Mouse (Mus musculus) gonadal fat pad, adult 2 months (tissue): ENCODE data around the gene Ubxn6. TPM values are rescaled to one million over a fixed set of nuclear protein-coding genes. Genes with fewer than 3 reads are reported as not detected.
"Not testable (repeated sequence)": the region's sequence is repeated elsewhere in the genome, so short reads cannot be mapped to it uniquely, and the experiment has no call there.

Experiments used
- DNase-seq: peaks from one replicate; pipeline ENCODE4 v3.0.0-alpha.2; 2012; ENCODE audit warnings: low read depth
- polyA plus RNA-seq: library from polyadenylated mRNA; depleted of rRNA; stranded (reverse); fragments of >200 nt; gene quantifications from 2 replicates; pipeline ENCODE4 v1.2.3, GENCODE M21; 2012

The Ubxn6 gene
- polyA plus RNA-seq, 1 experiment: 112 TPM

GRCm38 (mm10) chr17:56102158-56102557 lies 27.3 kb upstream of the Ubxn6 start:
- DNase-seq: no peak

GRCm38 (mm10) chr17:56100811-56101210 lies 26.0 kb upstream of the Ubxn6 start:
- no peak for DNase-seq

- no peak for DNase-seq
Observed at GRCm38 (mm10) chr17:56098711-56099572, 24.1 kb upstream of the Ubxn6 start.

GRCm38 (mm10) chr17:56098180-56098579 lies 23.4 kb upstream of the Ubxn6 start:
- no peak for DNase-seq

GRCm38 (mm10) chr17:56096883-56097282 lies 22.1 kb upstream of the Ubxn6 start:
- no peak for DNase-seq

- DNase-seq: peak; percentile 96
Observed at GRCm38 (mm10) chr17:56092794-56093193, 18.0 kb upstream of the Ubxn6 start.

GRCm38 (mm10) chr17:56092312-56092711 lies 17.5 kb upstream of the Ubxn6 start:
- DNase-seq: no peak

- no peak for DNase-seq
Observed at GRCm38 (mm10) chr17:56080781-56081585, 6.2 kb upstream of the Ubxn6 start.

- DNase-seq: no peak
Observed at GRCm38 (mm10) chr17:56079921-56080320, 5.1 kb upstream of the Ubxn6 start.

- peak; percentile 98 for DNase-seq
Observed at GRCm38 (mm10) chr17:56078880-56079795, 4.3 kb upstream of the Ubxn6 start, which contains the start of gene Hdgfl2. TSS of gene Hdgfl2 (plus strand) at chr17:56079634.

GRCm38 (mm10) chr17:56078361-56078760 lies 3.5 kb upstream of the Ubxn6 start:
- not testable (repeated sequence) for DNase-seq

- no peak for DNase-seq
Observed at GRCm38 (mm10) chr17:56077523-56077922, 2.7 kb upstream of the Ubxn6 start.

- DNase-seq: peak; percentile 56
Observed at GRCm38 (mm10) chr17:56074097-56074826, 566 bp downstream of the Ubxn6 start.

GRCm38 (mm10) chr17:56072243-56072642 lies 2.6 kb downstream of the Ubxn6 start:
- no peak for DNase-seq

- no peak for DNase-seq
Observed at GRCm38 (mm10) chr17:56071126-56071525, 3.7 kb downstream of the Ubxn6 start.

- DNase-seq: no peak
Observed at GRCm38 (mm10) chr17:56069066-56069465, 5.8 kb downstream of the Ubxn6 start.

GRCm38 (mm10) chr17:56066451-56066850 lies 8.4 kb downstream of the Ubxn6 start:
- no peak for DNase-seq

- not testable (repeated sequence) for DNase-seq
Observed at GRCm38 (mm10) chr17:56065715-56066114, 9.1 kb downstream of the Ubxn6 start.

GRCm38 (mm10) chr17:56062081-56062480 lies 12.7 kb downstream of the Ubxn6 start:
- no peak for DNase-seq

- DNase-seq: no peak
Observed at GRCm38 (mm10) chr17:56057381-56058120, 17.3 kb downstream of the Ubxn6 start.
